Mouse (Mus musculus) lung, postnatal 36 days (tissue): Measurements from ENCODE around the gene Tmem215.
A peak's percentile ranks its signal among the peaks of the same experiment; 100 is the strongest.

Experiments used
- DNase-seq: peaks from one replicate; pipeline ENCODE4 v3.0.0; 2022; ENCODE audit warnings: mixed read lengths

Gene Tmem215

DNA sequence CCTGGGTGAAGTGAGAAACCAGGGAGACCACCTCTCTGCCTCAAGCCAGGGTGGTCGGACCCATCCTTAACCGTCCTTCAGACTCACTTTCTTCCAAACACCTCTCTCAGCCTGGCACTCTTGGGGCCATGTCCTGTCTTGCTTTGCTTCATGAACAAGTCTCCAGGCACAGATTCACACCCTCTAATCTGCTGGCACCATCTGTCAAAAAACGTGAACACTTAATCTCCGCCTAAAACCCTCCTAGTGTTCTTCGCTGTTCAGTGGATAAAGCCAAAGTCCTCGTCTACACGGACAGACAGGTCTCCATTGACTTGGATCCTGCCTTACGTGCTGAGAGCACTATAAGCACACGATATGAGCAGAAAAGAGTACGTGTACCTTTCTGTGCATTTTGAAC, at the start of gene Tmem215:
Gene Tmem215, plus strand, starts transcription at position 301 of the 400 bp plus-strand sequence.
- DNase-seq = no peak

- no peak for DNase-seq
Observed at GRCm38 (mm10) chr4:40431916-40432315, 40.1 kb upstream of the Tmem215 start.

DNA sequence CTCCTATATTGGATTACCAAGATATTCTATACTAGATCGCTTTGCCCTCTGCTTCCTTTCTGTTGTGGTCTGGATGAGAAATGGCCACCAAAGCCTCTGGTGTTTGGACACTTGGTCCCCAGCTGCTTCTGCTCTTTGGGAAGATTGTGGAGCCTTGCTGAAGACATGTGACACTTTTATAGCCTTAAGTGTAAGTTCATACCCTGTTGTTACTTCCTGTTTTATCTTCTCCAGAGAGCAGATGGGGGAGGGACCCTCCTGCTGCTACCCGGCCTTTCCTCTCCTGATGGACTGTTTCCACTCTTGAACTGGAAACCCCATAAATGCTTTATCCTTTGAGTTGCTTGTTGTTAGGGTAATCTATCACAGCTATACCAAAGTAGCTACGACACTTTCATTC, 38.6 kb upstream of the Tmem215 start:
- no peak for DNase-seq

DNA sequence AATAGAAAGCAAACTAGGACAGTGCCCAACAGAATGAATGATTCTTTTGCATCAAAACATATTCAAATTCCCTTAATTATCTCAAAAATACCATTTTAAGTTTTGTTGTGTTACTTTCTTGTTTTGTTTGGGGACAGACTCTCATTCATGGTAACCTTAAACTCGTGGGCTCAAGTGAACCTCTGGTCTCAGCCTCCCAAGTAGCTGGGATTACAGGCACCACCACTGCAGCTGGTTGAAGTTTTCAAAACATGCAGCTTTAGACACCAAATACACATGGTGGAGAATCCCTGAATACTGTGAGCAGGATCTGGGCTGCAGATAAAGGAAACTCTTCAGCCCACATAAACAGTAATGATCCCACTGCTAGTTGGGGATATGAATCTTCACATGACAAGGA, 37.6 kb upstream of the Tmem215 start:
- no peak for DNase-seq

GRCm38 (mm10) chr4:40443565-40443964, 28.4 kb upstream of the Tmem215 start:
- DNase-seq = no peak

- peak; percentile 11 for DNase-seq
Observed at GRCm38 (mm10) chr4:40472700-40473530, 935 bp downstream of the Tmem215 start.

GRCm38 (mm10) chr4:40473911-40474310, 1.9 kb downstream of the Tmem215 start:
- no peak for DNase-seq

GRCm38 (mm10) chr4:40477963-40478362, 6.0 kb downstream of the Tmem215 start:
- DNase-seq = no peak

GRCm38 (mm10) chr4:40486546-40486945, 14.6 kb downstream of the Tmem215 start:
- no peak for DNase-seq

DNA sequence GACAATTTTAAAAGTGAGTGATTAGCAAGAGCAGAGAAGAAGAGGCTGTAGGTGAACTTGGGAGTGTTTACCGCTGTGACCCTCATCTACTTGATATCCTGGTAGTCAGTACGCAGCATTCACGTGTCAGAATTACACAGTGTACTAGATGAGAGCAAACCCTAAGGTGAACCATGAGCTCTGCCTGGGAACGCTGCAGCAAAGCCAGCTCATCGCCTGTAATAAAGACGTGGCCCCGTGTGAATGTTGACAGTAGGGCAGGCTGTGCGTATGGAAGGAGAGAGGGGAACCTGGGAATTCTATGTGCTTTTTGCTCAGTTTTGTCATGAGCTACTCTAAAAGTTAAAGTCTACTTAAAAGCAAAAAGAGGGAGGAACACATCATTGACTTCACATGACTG, 19.8 kb downstream of the Tmem215 start:
- DNase-seq = no peak

GRCm38 (mm10) chr4:40496354-40496753, 24.4 kb downstream of the Tmem215 start:
- DNase-seq = no peak

GRCm38 (mm10) chr4:40496828-40497227, 24.8 kb downstream of the Tmem215 start:
- no peak for DNase-seq

- DNase-seq = no peak
Observed at GRCm38 (mm10) chr4:40499812-40500591, 28.0 kb downstream of the Tmem215 start.

- no peak for DNase-seq
Observed at GRCm38 (mm10) chr4:40502459-40502858, 30.5 kb downstream of the Tmem215 start.

- no peak for DNase-seq
Observed at GRCm38 (mm10) chr4:40509534-40509933, 37.6 kb downstream of the Tmem215 start.

DNA sequence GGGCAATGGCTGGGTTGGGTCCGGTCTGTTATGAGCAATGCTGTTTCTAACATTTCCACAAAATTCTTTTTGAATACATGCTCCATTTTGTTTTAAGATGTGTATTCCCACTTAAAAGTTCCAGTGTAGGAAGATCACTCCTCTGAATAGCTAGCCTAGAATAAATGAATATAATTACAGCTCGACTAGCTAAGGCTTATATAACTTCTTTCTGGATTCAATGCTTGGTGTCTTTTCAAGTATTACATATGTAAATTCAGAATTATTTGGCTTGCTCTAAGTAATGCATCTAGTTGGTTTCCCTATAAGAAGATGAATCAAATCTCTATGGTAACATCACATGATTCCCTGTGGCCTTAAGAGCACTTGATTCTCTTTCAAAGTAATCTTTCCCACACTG, 41.3 kb downstream of the Tmem215 start:
- no peak for DNase-seq

- DNase-seq = no peak
Observed at GRCm38 (mm10) chr4:40518545-40519324, 46.8 kb downstream of the Tmem215 start.
